Mouse (Mus musculus) embryonic facial prominence, embryonic 13.5 days (tissue): Measurements from ENCODE around the gene Dab1. TPM values are rescaled to one million over a fixed set of nuclear protein-coding genes. Genes with fewer than 3 reads are reported as not detected.

Experiments
- ATAC-seq: fragments of 200-750 bp; cut with Nextera tagmentation; 2 replicates; pipeline ENCODE4 v1.8.0; 2017; ENCODE audit warnings: low read depth; ENCODE audit not compliant: insufficient number of reproducible peaks, insufficient read depth, low FRiP score, low TSS enrichment
- H3K27ac ChIP-seq: fragments of 300-500 bp; sonication (generic); 2 replicates; pipeline ENCODE4 v1.5.1; 2015; ENCODE audit warnings: moderate library complexity, mild to moderate bottlenecking, inconsistent platforms
- H3K27me3 ChIP-seq: fragments of 300-500 bp; sonication (generic); 2 replicates; pipeline ENCODE4 v1.6.1; 2015; ENCODE audit warnings: mild to moderate bottlenecking, inconsistent platforms
- H3K36me3 ChIP-seq: fragments of 300-500 bp; sonication (generic); 2 replicates; pipeline ENCODE4 v1.6.1; 2015; ENCODE audit warnings: mild to moderate bottlenecking, inconsistent platforms
- H3K4me1 ChIP-seq: fragments of 300-500 bp; sonication (generic); 2 replicates; pipeline ENCODE4 v1.6.1; 2015; ENCODE audit warnings: inconsistent platforms
- H3K4me2 ChIP-seq: fragments of 300-500 bp; sonication (generic); 2 replicates; pipeline ENCODE4 v1.6.1; 2015; ENCODE audit warnings: moderate library complexity, mild to moderate bottlenecking, inconsistent platforms
- H3K4me3 ChIP-seq: fragments of 300-500 bp; sonication (generic); 2 replicates; pipeline ENCODE4 v1.5.1; 2015; ENCODE audit warnings: mild to moderate bottlenecking, inconsistent platforms
- H3K9ac ChIP-seq: fragments of 300-500 bp; sonication (generic); 2 replicates; pipeline ENCODE4 v1.6.1; 2015; ENCODE audit warnings: mild to moderate bottlenecking, inconsistent platforms
- H3K9me3 ChIP-seq: fragments of 300-500 bp; sonication (generic); 2 replicates; pipeline ENCODE4 v1.6.1; 2016; ENCODE audit warnings: inconsistent platforms
- WGBS: fragments of 180-500 bp; shearing (Covaris S2); methylation state at CpG from one replicate; pipeline ENCODE4 v1.1.7; 2015; ENCODE audit warnings: mixed read lengths; 5-methylcytosine and 5-hydroxymethylcytosine counted together
- polyA plus RNA-seq: library from polyadenylated mRNA; unstranded; fragments of >200 nt; fragmentation: Nextera tagmentation; extraction: Ambion mirVana; gene quantifications from 2 replicates; pipeline ENCODE4 v1.2.1, GENCODE M21; 2015

Gene Dab1
- polyA plus RNA-seq, 1 experiment from 2014 or later, result 17.3 TPM

DNA sequence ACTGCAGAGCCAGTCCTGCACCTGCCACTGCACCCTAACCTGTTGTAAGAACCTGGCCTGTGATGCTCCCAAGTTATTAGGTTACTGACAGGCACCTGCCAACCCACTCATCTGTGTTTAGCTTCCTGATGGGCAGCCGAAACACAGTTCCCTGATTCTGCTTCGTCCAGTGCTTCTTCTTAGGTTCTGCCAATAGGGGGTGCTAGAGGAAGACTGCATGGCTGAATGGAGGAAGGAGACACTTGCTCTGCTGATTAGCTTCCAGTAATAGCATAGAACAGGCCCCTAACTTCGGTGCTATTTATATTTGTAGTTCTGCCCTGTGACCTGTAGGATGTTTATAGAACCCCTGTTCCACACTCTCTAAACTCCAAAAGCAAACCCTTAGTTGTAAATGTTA lies 83.0 kb downstream of the Dab1 start:
- Histone ChIP-seq H3K27ac (no peak overlapping the region), H3K27me3 (no peaks in the 10 kb centered on the region), H3K9me3 (no peaks in the 10 kb centered on the region), H3K4me2 (no peak overlapping the region), H3K36me3 (no peaks in the 10 kb centered on the region), H3K4me3 (no peak overlapping the region), H3K9ac (no peak overlapping the region), H3K4me1 (0 out of 2 replicates have a peak, but pooled peaks cover 4% of the 10 kb centered on the region)
- 58% methylated on average over 3 of the region's 3 CpGs for WGBS
- no peak for ATAC-seq

- H3K4me2 ChIP-seq, result no peak overlapping the region
- H3K36me3 ChIP-seq, result no peaks in the 10 kb centered on the region
- no peaks in the 10 kb centered on the region for H3K27me3 ChIP-seq
- WGBS, result 75% methylated on average over 2 of the region's 2 CpGs
- H3K4me3 ChIP-seq, result no peak overlapping the region
- no peaks in the 10 kb centered on the region for H3K9me3 ChIP-seq
- H3K27ac ChIP-seq, result no peak overlapping the region
- H3K9ac ChIP-seq, result no peak overlapping the region
- ATAC-seq, result no peak
- 0 out of 2 replicates have a peak, but pooled peaks cover 3% of the 10 kb centered on the region for H3K4me1 ChIP-seq
These were observed 85.3 kb downstream of the Dab1 start for GRCm38 (mm10) chr4:103704477-103704876.

- H3K4me2 ChIP-seq, result no peak overlapping the region
- H3K9me3 ChIP-seq, result no peaks in the 10 kb centered on the region
- 73% methylated on average over 4 of the region's 4 CpGs for WGBS
- H3K36me3 ChIP-seq, result no peaks in the 10 kb centered on the region
- no peak overlapping the region for H3K4me3 ChIP-seq
- H3K4me1 ChIP-seq, result no peaks in the 10 kb centered on the region
- H3K9ac ChIP-seq, result no peak overlapping the region
- H3K27ac ChIP-seq, result no peak overlapping the region
- ATAC-seq, result no peak
- no peaks in the 10 kb centered on the region for H3K27me3 ChIP-seq
These were observed 87.3 kb downstream of the Dab1 start for GRCm38 (mm10) chr4:103706501-103706900.

DNA sequence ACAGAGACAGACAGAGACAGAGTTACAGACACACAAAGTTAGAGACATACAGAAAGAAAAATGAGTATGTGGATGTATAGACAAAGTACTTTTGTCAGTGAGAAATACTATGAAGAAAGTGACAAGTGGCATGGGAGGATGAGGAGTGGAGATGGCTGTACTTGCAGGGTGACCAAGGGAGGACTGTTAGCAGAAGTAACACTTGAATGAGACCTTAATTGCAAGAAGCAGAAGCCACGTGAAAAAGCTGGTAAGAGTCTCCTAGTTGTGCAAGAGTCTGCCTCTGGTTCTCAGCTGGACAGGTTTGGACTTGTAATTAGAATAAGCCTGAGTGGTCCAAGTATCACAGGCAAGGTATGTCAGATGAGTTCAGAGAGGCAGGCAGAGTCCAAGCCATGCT lies 88.0 kb downstream of the Dab1 start:
- no peaks in the 10 kb centered on the region for H3K36me3 ChIP-seq
- no peak for ATAC-seq
- H3K27me3 ChIP-seq, result no peaks in the 10 kb centered on the region
- H3K4me3 ChIP-seq, result no peak overlapping the region
- no peak overlapping the region for H3K9ac ChIP-seq
- 59% methylated on average over 1 of the region's 1 CpGs for WGBS
- H3K4me1 ChIP-seq, result no peaks in the 10 kb centered on the region
- no peaks in the 10 kb centered on the region for H3K9me3 ChIP-seq
- no peak overlapping the region for H3K4me2 ChIP-seq
- H3K27ac ChIP-seq, result no peak overlapping the region

DNA sequence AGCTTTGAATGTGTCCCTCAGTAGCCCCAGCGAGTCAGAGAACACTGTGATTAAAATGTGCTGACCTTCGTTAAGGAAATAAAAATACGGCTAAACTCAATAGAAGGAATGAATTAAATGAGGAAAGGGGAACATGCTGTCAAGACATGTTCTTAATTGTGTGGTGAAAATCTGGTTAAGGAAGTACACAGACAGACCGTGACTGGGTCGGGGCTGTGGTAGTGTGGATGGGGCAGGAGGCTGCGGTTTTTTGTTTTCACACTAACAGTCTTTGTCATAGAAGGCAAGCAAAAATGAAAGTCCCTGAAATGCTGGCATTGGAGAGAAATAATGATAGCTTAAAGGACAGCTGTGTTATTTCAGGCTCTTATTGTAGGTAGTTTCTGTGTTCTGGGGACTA lies 92.2 kb downstream of the Dab1 start:
- no peaks in the 10 kb centered on the region for H3K27me3 ChIP-seq
- H3K4me2 ChIP-seq, result no peak overlapping the region
- H3K9ac ChIP-seq, result no peak overlapping the region
- H3K4me3 ChIP-seq, result no peak overlapping the region
- no peak for ATAC-seq
- no peaks in the 10 kb centered on the region for H3K36me3 ChIP-seq
- H3K4me1 ChIP-seq, result no peaks in the 10 kb centered on the region
- WGBS, result 61% methylated on average over 6 of the region's 6 CpGs
- no peaks in the 10 kb centered on the region for H3K9me3 ChIP-seq
- H3K27ac ChIP-seq, result no peak overlapping the region

DNA sequence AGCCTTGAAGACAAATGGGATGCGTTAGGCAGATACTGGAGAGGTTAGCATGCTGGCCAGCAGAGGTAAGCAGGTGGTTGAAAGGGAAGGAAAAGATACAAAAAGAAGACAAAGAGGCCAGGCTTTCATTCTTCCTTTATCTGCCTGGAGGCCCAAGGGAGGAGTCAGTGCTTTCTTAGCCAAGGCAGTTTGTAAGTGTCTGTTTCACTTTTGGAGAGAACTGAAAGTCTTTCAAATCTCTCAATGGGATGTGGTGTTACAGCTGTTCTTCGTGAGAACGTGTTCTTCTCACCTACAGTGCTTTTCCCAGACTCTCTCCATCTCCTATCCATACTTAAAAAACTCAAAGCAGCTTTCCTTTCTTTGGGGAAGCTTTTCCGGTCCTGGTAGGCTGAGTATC lies 94.8 kb downstream of the Dab1 start:
- Histone ChIP-seq H3K9ac (no peak overlapping the region), H3K4me3 (no peak overlapping the region), H3K27ac (no peak overlapping the region), H3K9me3 (no peaks in the 10 kb centered on the region), H3K4me1 (no peaks in the 10 kb centered on the region), H3K36me3 (no peaks in the 10 kb centered on the region), H3K4me2 (no peak overlapping the region), H3K27me3 (no peaks in the 10 kb centered on the region)
- ATAC-seq, result no peak
- WGBS, result 84% methylated on average over 4 of the region's 4 CpGs

GRCm38 (mm10) chr4:103714991-103715390 lies 95.8 kb downstream of the Dab1 start:
- no peaks in the 10 kb centered on the region for H3K36me3 ChIP-seq
- no peak overlapping the region for H3K4me3 ChIP-seq
- H3K27me3 ChIP-seq, result no peaks in the 10 kb centered on the region
- no peak for ATAC-seq
- no peaks in the 10 kb centered on the region for H3K4me1 ChIP-seq
- H3K27ac ChIP-seq, result no peak overlapping the region
- 76% methylated on average over 7 of the region's 7 CpGs for WGBS
- H3K9me3 ChIP-seq, result no peaks in the 10 kb centered on the region
- no peak overlapping the region for H3K9ac ChIP-seq
- no peak overlapping the region for H3K4me2 ChIP-seq

DNA sequence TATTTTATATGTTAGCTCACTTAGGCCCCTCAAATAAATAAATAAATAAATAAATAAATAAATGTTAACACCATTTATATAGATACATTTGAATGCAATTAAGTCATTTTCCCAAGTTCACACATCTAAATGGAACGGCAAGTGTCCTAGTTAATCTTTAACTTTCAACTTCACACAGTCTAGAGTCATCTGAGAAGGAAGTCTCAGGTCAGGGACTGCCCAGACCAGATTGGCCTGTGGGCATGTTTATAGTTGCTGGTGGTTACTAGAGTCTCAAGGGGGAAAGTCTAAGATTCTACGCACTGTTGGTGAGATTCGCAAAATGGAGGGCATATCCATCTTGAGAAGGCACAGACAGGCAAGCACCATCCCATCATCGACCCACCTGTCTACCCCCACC lies 96.4 kb downstream of the Dab1 start:
- no peak for ATAC-seq
- Histone ChIP-seq H3K9me3 (no peaks in the 10 kb centered on the region), H3K36me3 (no peaks in the 10 kb centered on the region), H3K4me1 (no peaks in the 10 kb centered on the region), H3K4me3 (no peak overlapping the region), H3K4me2 (no peak overlapping the region), H3K9ac (no peak overlapping the region), H3K27ac (no peak overlapping the region), H3K27me3 (no peaks in the 10 kb centered on the region)
- 91% methylated on average over 4 of the region's 4 CpGs for WGBS

DNA sequence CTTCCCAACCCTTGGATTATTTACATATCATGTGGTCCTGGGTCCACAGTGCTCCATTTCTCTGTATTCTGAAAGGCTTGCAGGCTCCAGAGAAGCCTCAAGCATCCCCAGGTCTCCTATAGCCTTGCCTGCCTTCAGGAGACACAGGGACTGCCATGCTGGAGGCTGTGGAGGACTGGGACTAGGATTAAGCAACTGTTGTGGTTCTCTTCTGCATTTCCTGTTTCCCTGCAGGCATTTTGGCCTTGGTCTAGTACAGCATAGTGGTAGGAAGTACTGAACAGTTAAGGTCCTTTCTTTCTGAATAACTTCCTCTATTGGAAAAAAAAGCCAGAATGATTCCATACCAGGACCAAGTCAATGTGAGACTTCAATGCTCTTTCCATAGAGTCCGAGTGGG lies 103.6 kb downstream of the Dab1 start:
- H3K9ac ChIP-seq, result no peak overlapping the region
- no peaks in the 10 kb centered on the region for H3K9me3 ChIP-seq
- H3K36me3 ChIP-seq, result no peaks in the 10 kb centered on the region
- H3K4me3 ChIP-seq, result no peak overlapping the region
- no peak overlapping the region for H3K27ac ChIP-seq
- H3K4me1 ChIP-seq, result no peaks in the 10 kb centered on the region
- no peaks in the 10 kb centered on the region for H3K27me3 ChIP-seq
- no peak for ATAC-seq
- no peak overlapping the region for H3K4me2 ChIP-seq
- WGBS, result 92% methylated on average over 1 of the region's 1 CpGs

DNA sequence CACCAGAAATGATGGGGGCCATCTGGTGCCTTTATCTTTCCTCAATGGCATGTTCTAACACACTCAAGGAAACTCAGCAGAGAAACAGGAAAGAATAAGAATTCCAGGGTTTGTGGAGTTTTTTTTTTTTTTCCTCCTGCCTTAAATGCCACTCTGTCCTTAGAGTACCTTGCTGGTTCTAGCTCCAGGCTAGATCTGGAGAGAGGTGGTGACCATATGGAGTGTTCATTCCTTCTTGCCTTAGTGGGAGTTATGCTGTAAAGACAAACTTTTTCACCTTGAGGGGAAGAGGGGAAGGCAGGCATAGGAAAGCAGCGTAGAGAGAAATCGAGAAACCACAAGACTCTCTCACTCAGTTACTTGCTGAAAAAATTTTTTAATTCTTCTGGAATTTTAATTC lies 107.3 kb downstream of the Dab1 start:
- no peak for ATAC-seq
- Histone ChIP-seq H3K27me3 (no peaks in the 10 kb centered on the region), H3K27ac (no peak overlapping the region), H3K9ac (no peak overlapping the region), H3K4me3 (no peak overlapping the region), H3K36me3 (no peaks in the 10 kb centered on the region), H3K4me2 (no peak overlapping the region), H3K9me3 (no peaks in the 10 kb centered on the region), H3K4me1 (no peaks in the 10 kb centered on the region)
- WGBS, result 71% methylated on average over 2 of the region's 2 CpGs

- Histone ChIP-seq H3K4me3 (no peak overlapping the region), H3K9me3 (no peaks in the 10 kb centered on the region), H3K4me1 (peaks cover 12% of the 10 kb centered on the region), H3K36me3 (no peaks in the 10 kb centered on the region), H3K27ac (no peak overlapping the region), H3K9ac (no peak overlapping the region), H3K4me2 (no peak overlapping the region), H3K27me3 (no peaks in the 10 kb centered on the region)
- 30% methylated on average over 6 of the region's 6 CpGs for WGBS
- no peak for ATAC-seq
These were observed 118.0 kb downstream of the Dab1 start for GRCm38 (mm10) chr4:103737185-103737584.

GRCm38 (mm10) chr4:103751249-103751855 lies 132.2 kb downstream of the Dab1 start:
- H3K4me1 ChIP-seq, result no peaks in the 10 kb centered on the region
- H3K4me3 ChIP-seq, result no peak overlapping the region
- H3K27me3 ChIP-seq, result no peaks in the 10 kb centered on the region
- H3K36me3 ChIP-seq, result no peaks in the 10 kb centered on the region
- H3K4me2 ChIP-seq, result no peak overlapping the region
- no peak for ATAC-seq
- 57% methylated on average over 4 of the region's 4 CpGs for WGBS
- H3K27ac ChIP-seq, result no peak overlapping the region
- H3K9ac ChIP-seq, result no peak overlapping the region
- no peaks in the 10 kb centered on the region for H3K9me3 ChIP-seq

DNA sequence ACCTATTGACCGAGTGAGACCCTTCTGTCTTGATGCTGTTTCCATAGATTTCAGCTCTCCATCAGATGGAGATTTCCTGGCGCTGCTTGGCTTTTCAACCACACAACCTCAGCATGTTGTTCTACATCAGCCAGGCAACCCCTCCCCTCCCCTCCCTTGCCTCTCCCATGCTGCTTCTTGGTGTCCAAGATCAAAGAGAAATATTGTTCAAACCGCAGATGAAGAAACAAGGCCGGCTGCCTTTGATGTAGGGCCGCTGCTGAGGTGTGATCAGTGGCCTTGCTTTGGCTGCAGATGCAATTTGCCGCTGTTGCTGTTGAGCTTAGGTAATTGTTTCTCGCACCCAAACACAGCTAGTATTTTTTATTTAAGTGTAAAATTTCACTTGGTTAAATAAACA lies 135.4 kb downstream of the Dab1 start:
- no peak overlapping the region for H3K9ac ChIP-seq
- no peak overlapping the region for H3K27ac ChIP-seq
- WGBS, result 69% methylated on average over 7 of the region's 7 CpGs
- H3K36me3 ChIP-seq, result no peaks in the 10 kb centered on the region
- H3K27me3 ChIP-seq, result no peaks in the 10 kb centered on the region
- no peak overlapping the region for H3K4me3 ChIP-seq
- H3K9me3 ChIP-seq, result no peaks in the 10 kb centered on the region
- no peak for ATAC-seq
- no peak overlapping the region for H3K4me2 ChIP-seq
- no peaks in the 10 kb centered on the region for H3K4me1 ChIP-seq
